Mouse (Mus musculus) lung, embryonic 14.5 days (tissue): ENCODE results near the gene Dnah7c. TPM values are rescaled to one million over a fixed set of nuclear protein-coding genes. Genes with fewer than 3 reads are reported as not detected.
A peak's percentile ranks its signal among the peaks of the same experiment; 100 is the strongest.

Experiments used
- ATAC-seq: fragments of 200-750 bp; cut with Nextera tagmentation; 2 replicates; pipeline ENCODE4 v1.8.0; 2017; ENCODE audit warnings: mild to moderate bottlenecking, moderate TSS enrichment, moderate library complexity; ENCODE audit not compliant: insufficient read depth
- DNase-seq: peaks from one replicate; pipeline ENCODE4 v3.0.0-alpha.2; 2015
- H3K27ac ChIP-seq: fragments of 300-500 bp; sonication (generic); 2 replicates; pipeline ENCODE4 v1.5.1; 2014; ENCODE audit warnings: low read depth, mild to moderate bottlenecking, moderate library complexity
- H3K27me3 ChIP-seq: fragments of 300-500 bp; sonication (generic); 2 replicates; pipeline ENCODE4 v1.6.1; 2014; ENCODE audit warnings: low read length, control low read depth; ENCODE audit not compliant: insufficient read depth
- H3K36me3 ChIP-seq: fragments of 300-500 bp; sonication (generic); 2 replicates; pipeline ENCODE4 v1.6.1; 2014; ENCODE audit warnings: control low read depth; ENCODE audit not compliant: insufficient read depth
- H3K4me1 ChIP-seq: fragments of 300-500 bp; sonication (generic); 2 replicates; pipeline ENCODE4 v1.6.1; 2014; ENCODE audit warnings: antibody characterized with exemption, control low read depth; ENCODE audit not compliant: insufficient read depth
- H3K4me2 ChIP-seq: fragments of 300-500 bp; sonication (generic); 2 replicates; pipeline ENCODE4 v1.6.1; 2014; ENCODE audit warnings: mild to moderate bottlenecking
- H3K4me3 ChIP-seq: fragments of 300-500 bp; sonication (generic); 2 replicates; pipeline ENCODE4 v1.5.1; 2014; ENCODE audit warnings: low read depth, low read length
- H3K9ac ChIP-seq: fragments of 300-500 bp; sonication (generic); 2 replicates; pipeline ENCODE4 v1.6.1; 2014
- H3K9me3 ChIP-seq: fragments of 300-500 bp; sonication (generic); 2 replicates; pipeline ENCODE4 v1.6.1; 2016; ENCODE audit warnings: low read depth, low read length, control low read depth
- CTCF ChIP-seq: IDR thresholded peaks from 2 replicates; pipeline ENCODE4 v1.5.1; 2016; ENCODE audit warnings: antibody characterized with exemption, low read depth
- WGBS: fragments of 180-500 bp; shearing (Covaris S2); extraction: QIAGEN DNeasy Blood & Tissue Kit; methylation state at CpG from one replicate; pipeline ENCODE4 v1.1.7; 2014; 5-methylcytosine and 5-hydroxymethylcytosine counted together
- polyA plus RNA-seq: library from polyadenylated mRNA; unstranded; fragments of >200 nt; fragmentation: Nextera tagmentation; extraction: Ambion mirVana; gene quantifications from 2 replicates; pipeline ENCODE4 v1.2.1, GENCODE M21; 2014

The Dnah7c gene
- polyA plus RNA-seq, 1 experiment from 2014 or later: 0.05 TPM

GRCm38 (mm10) chr1:46830066-46830843 lies 404.9 kb downstream of the Dnah7c start:
- no peak overlapping the region for H3K4me2 ChIP-seq
- H3K4me3 ChIP-seq: no peak overlapping the region
- no peaks in the 10 kb centered on the region for H3K9me3 ChIP-seq
- DNase-seq: no peak
- no peak overlapping the region for H3K9ac ChIP-seq
- no peaks in the 10 kb centered on the region for H3K27me3 ChIP-seq
- 85% methylated on average over 2 of the region's 2 CpGs for WGBS
- no peak for TF ChIP-seq CTCF
- H3K36me3 ChIP-seq: peaks cover 19% of the 10 kb centered on the region
- no peak for ATAC-seq
- H3K27ac ChIP-seq: no peak overlapping the region
- H3K4me1 ChIP-seq: no peaks in the 10 kb centered on the region

GRCm38 (mm10) chr1:46831927-46832326 lies 406.5 kb downstream of the Dnah7c start:
- no peak for ATAC-seq
- no peaks in the 10 kb centered on the region for H3K9me3 ChIP-seq

GRCm38 (mm10) chr1:46843406-46843805 lies 418.0 kb downstream of the Dnah7c start:
- 50% methylated on average over 4 of the region's 4 CpGs for WGBS

More at GRCm38 (mm10) chr1:46831927-46832326, 406.5 kb downstream of the Dnah7c start:
- 94% methylated on average over 5 of the region's 5 CpGs for WGBS
- no peak overlapping the region for H3K27ac ChIP-seq
- H3K36me3 ChIP-seq: peaks cover 20% of the 10 kb centered on the region
- no peaks in the 10 kb centered on the region for H3K4me1 ChIP-seq
- no peak overlapping the region for H3K4me2 ChIP-seq
- TF ChIP-seq CTCF: no peak
- no peak for DNase-seq
- no peak overlapping the region for H3K9ac ChIP-seq
- H3K27me3 ChIP-seq: no peaks in the 10 kb centered on the region
- no peak overlapping the region for H3K4me3 ChIP-seq

DNA sequence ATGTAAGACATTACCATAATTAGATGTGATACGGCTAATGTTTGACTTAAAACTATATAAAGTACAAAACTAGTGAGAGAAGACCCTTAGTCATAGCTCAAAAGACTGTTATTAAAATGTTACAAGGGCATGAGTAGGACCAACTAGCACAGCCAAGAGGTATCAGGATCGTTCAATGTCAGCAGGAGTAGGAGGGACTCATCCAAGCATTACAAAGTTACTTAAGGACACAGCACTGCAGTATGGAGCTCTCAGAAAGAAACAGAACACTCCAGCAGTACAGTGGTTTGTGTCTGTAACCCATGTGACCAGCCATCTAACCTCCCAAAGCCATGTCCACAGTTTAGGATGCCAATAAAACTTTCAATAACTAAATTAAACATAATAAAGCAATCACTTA lies 418.9 kb downstream of the Dnah7c start:
- Histone ChIP-seq H3K4me1 (no peaks in the 10 kb centered on the region), H3K4me3 (no peak overlapping the region), H3K36me3 (no peaks in the 10 kb centered on the region), H3K9ac (no peak overlapping the region), H3K9me3 (no peaks in the 10 kb centered on the region), H3K4me2 (no peak overlapping the region), H3K27ac (no peak overlapping the region), H3K27me3 (no peaks in the 10 kb centered on the region)
- 88% methylated on average over 2 of the region's 2 CpGs for WGBS
- DNase-seq (no peak), ATAC-seq (no peak)
- no peak for TF ChIP-seq CTCF

More at GRCm38 (mm10) chr1:46843406-46843805, 418.0 kb downstream of the Dnah7c start:
- DNase-seq (no peak), ATAC-seq (no peak)
- H3K27ac ChIP-seq: no peak overlapping the region
- no peaks in the 10 kb centered on the region for H3K4me1 ChIP-seq
- H3K9me3 ChIP-seq: no peaks in the 10 kb centered on the region
- no peak overlapping the region for H3K4me3 ChIP-seq
- TF ChIP-seq CTCF: no peak
- H3K27me3 ChIP-seq: no peaks in the 10 kb centered on the region
- H3K9ac ChIP-seq: no peak overlapping the region
- no peak overlapping the region for H3K4me2 ChIP-seq
- no peaks in the 10 kb centered on the region for H3K36me3 ChIP-seq

GRCm38 (mm10) chr1:46845221-46845620 lies 419.8 kb downstream of the Dnah7c start:
- H3K4me3 ChIP-seq: no peak overlapping the region
- H3K27me3 ChIP-seq: no peaks in the 10 kb centered on the region
- 65% methylated on average over 5 of the region's 5 CpGs for WGBS
- ATAC-seq: no peak
- no peak overlapping the region for H3K9ac ChIP-seq
- no peaks in the 10 kb centered on the region for H3K36me3 ChIP-seq
- no peaks in the 10 kb centered on the region for H3K4me1 ChIP-seq
- H3K9me3 ChIP-seq: no peaks in the 10 kb centered on the region
- TF ChIP-seq CTCF: no peak
- no peak overlapping the region for H3K4me2 ChIP-seq
- no peak overlapping the region for H3K27ac ChIP-seq
- DNase-seq: no peak

DNA sequence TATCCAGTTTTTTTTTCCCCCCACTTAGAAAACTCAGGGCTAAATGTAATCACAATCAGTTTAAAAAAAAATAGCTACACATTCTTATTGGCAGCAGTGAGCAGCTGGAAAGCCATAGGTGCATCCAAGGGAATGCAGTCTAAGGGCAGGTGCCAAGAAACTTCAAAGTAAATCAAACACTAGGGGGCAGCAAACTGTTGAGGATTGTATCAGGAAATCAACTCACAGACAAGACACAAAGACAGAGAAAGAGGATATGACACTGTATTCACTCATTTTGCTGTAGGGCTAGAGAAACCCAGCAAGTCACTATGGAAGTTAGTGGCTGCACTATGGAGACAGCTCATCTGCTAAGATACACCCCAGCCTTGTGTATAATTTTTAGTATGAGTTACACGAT lies 424.4 kb downstream of the Dnah7c start:
- Histone ChIP-seq H3K9ac (no peak overlapping the region), H3K4me2 (no peak overlapping the region), H3K36me3 (no peaks in the 10 kb centered on the region), H3K4me3 (no peak overlapping the region), H3K27ac (no peak overlapping the region), H3K4me1 (peaks cover 9% of the 10 kb centered on the region; the same call in 1 of the 2 replicates), H3K27me3 (no peaks in the 10 kb centered on the region), H3K9me3 (no peaks in the 10 kb centered on the region)
- no peak for ATAC-seq
- DNase-seq: peak; percentile 95
- 26% methylated on average over 1 of the region's 1 CpGs for WGBS
- peak; percentile 81 for TF ChIP-seq CTCF

GRCm38 (mm10) chr1:46851586-46851985 lies 426.2 kb downstream of the Dnah7c start:
- H3K27ac ChIP-seq: peak overlapping the region; percentile 100
- H3K9me3 ChIP-seq: no peaks in the 10 kb centered on the region
- peak overlapping the region; percentile 82 for H3K4me2 ChIP-seq
- peak overlapping the region; percentile 93 for H3K4me3 ChIP-seq
- H3K36me3 ChIP-seq: no peaks in the 10 kb centered on the region
- 40% methylated on average over 4 of the region's 4 CpGs for WGBS
- no peaks in the 10 kb centered on the region for H3K27me3 ChIP-seq
- no peak for DNase-seq
- H3K9ac ChIP-seq: peak overlapping the region; percentile 99
- no peak for ATAC-seq
- no peak for TF ChIP-seq CTCF
- peaks cover 9% of the 10 kb centered on the region; the same call in 1 of the 2 replicates for H3K4me1 ChIP-seq
